Mouse (Mus musculus) CH12.LX (cell line): ENCODE results near the gene Rps6ka5.

ENCODE experiments used
- CHD1 ChIP-seq: IDR thresholded peaks from 2 replicates; pipeline ENCODE4 v1.6.1; 2012; ENCODE audit warnings: low read depth, low read length, improper control_type of control experiment, inconsistent platforms
- CTCF ChIP-seq, 2 experiments: IDR thresholded peaks in 1 of 2; conservative IDR thresholded peaks in 1 of 2; 2 replicates each; pipeline ENCODE4 v1.5.1; 2011 to 2012; ENCODE audit warnings: low read depth in 2 of 2, low read length in 2 of 2, improper control_type of control experiment in 1 of 2, inconsistent platforms in 1 of 2, mild to moderate bottlenecking in 1 of 2, moderate library complexity in 1 of 2
- MAZ ChIP-seq: IDR thresholded peaks from 2 replicates; pipeline ENCODE4 v1.6.1; 2012; ENCODE audit warnings: low read depth, mild to moderate bottlenecking, inconsistent platforms, low read length, improper control_type of control experiment, moderate library complexity
- POLR2A ChIP-seq: IDR thresholded peaks from 2 replicates; pipeline ENCODE4 v1.6.1; 2011; ENCODE audit warnings: low read depth, mild to moderate bottlenecking, improper control_type of control experiment, low read length
- SIN3A ChIP-seq: IDR thresholded peaks from 2 replicates; pipeline ENCODE4 v1.6.1; 2012; ENCODE audit warnings: low read length, improper control_type of control experiment, inconsistent platforms
- ZKSCAN1 ChIP-seq: IDR thresholded peaks from 2 replicates; pipeline ENCODE4 v1.6.1; 2012; ENCODE audit warnings: low read depth, inconsistent platforms, low read length, improper control_type of control experiment, borderline replicate concordance
- ZNF384 ChIP-seq: IDR thresholded peaks from 2 replicates; pipeline ENCODE4 v1.6.1; 2012; ENCODE audit warnings: low read depth, low read length, improper control_type of control experiment, inconsistent platforms

DNA sequence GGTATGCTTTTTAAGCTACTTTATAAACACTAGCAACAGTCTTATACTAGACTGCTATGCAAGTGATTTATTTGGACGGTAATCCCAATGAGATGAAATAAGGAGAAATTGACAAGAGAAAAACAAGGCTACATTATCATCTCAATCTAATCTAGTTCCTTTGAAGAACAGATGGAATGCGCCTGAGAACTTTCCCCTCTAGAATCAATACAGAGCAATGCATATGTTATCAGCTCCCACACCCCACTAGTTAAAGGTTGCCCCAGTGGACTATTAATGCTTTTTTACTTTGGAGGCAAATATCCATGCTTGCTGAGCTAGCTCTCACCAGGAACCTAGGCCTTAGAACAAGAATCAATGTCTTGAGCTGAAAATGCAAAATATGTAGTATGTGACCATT, 19.5 kb downstream of the Rps6ka5 start:
- TF ChIP-seq ZNF384 (no peak), POLR2A (no peak), MAZ (no peak), CTCF (conservative IDR thresholded peaks at IDR 0.05 in 1 of 2, IDR thresholded peaks at IDR 0.05 in 1 of 2; ENCODE audit: low read depth in 2 of 2, low read length in 2 of 2) (no peak), CHD1 (no peak), SIN3A (no peak), ZKSCAN1 (no peak)
